Mouse (Mus musculus) heart, postnatal 0 days (tissue): ENCODE results near the gene Tfe3. TPM values are rescaled to one million over a fixed set of nuclear protein-coding genes. Genes with fewer than 3 reads are reported as not detected.
"Not testable (repeated sequence)": the region's sequence is repeated elsewhere in the genome, so short reads cannot be mapped to it uniquely, and the experiment has no call there.

Experiments used
- ATAC-seq: fragments of 200-750 bp; cut with Nextera tagmentation; 2 replicates; pipeline ENCODE4 v1.8.0; 2017; ENCODE audit warnings: low read depth, moderate number of reproducible peaks, moderate library complexity; ENCODE audit not compliant: insufficient read depth
- DNase-seq: peaks from one replicate; pipeline ENCODE4 v3.0.0-alpha.2; 2016; ENCODE audit warnings: low spot score
- H3K27ac ChIP-seq: fragments of 300-500 bp; sonication (generic); 2 replicates; pipeline ENCODE4 v1.5.1; 2014; ENCODE audit warnings: low read depth, mild to moderate bottlenecking
- H3K27me3 ChIP-seq: fragments of 300-500 bp; sonication (generic); 2 replicates; pipeline ENCODE4 v1.6.1; 2014; ENCODE audit warnings: low read length, mixed read lengths; ENCODE audit not compliant: control insufficient read depth, insufficient read depth
- H3K36me3 ChIP-seq: fragments of 300-500 bp; sonication (generic); replicated peaks from 2 replicates; pipeline ENCODE4 v1.6.1; 2014; ENCODE audit warnings: low read length, mixed read lengths; ENCODE audit not compliant: control insufficient read depth, insufficient read depth
- H3K4me1 ChIP-seq: fragments of 300-500 bp; sonication (generic); 2 replicates; pipeline ENCODE4 v1.6.1; 2014; ENCODE audit warnings: antibody characterized with exemption; ENCODE audit not compliant: control insufficient read depth, insufficient read depth
- H3K4me2 ChIP-seq: fragments of 300-500 bp; sonication (generic); 2 replicates; pipeline ENCODE4 v1.6.1; 2014; ENCODE audit warnings: low read depth, mild to moderate bottlenecking, low read length, moderate library complexity
- H3K4me3 ChIP-seq: fragments of 300-500 bp; sonication (generic); 2 replicates; pipeline ENCODE4 v1.5.1; 2014; ENCODE audit warnings: low read depth, low read length
- H3K9ac ChIP-seq: fragments of 300-500 bp; sonication (generic); replicated peaks from 2 replicates; pipeline ENCODE4 v1.6.1; 2014; ENCODE audit warnings: low read depth, low read length, mixed read lengths
- H3K9me3 ChIP-seq: fragments of 300-500 bp; sonication (generic); replicated peaks from 2 replicates; pipeline ENCODE4 v1.6.1; 2016; ENCODE audit warnings: low read length; ENCODE audit not compliant: control insufficient read depth
- CTCF ChIP-seq: IDR thresholded peaks from 2 replicates; pipeline ENCODE4 v1.5.1; 2016; ENCODE audit warnings: antibody characterized with exemption, control low read depth, low read depth
- EP300 ChIP-seq: IDR thresholded peaks from 2 replicates; pipeline ENCODE4 v1.6.1; 2016; ENCODE audit warnings: antibody characterized with exemption, low read depth
- WGBS: fragments of 180-500 bp; shearing (Covaris S2); extraction: QIAGEN DNeasy Blood & Tissue Kit; methylation state at CpG from one replicate; pipeline ENCODE4 v1.1.7; 2014; 5-methylcytosine and 5-hydroxymethylcytosine counted together
- polyA plus RNA-seq: library from polyadenylated mRNA; unstranded; fragments of >200 nt; fragmentation: Nextera tagmentation; extraction: Ambion mirVana; gene quantifications from 2 replicates; pipeline ENCODE4 v1.2.1, GENCODE M21; 2015
- total RNA-seq: library from RNA; depleted of rRNA; stranded (reverse); fragments of >200 nt; gene quantifications from 2 replicates; pipeline ENCODE4 v1.2.3, GENCODE M21; 2014; ENCODE audit warnings: low replicate concordance

Tfe3 gene
- total and polyA plus RNA-seq, 2 experiments from 2014 or later, result 8.4 to 11.5 TPM

GRCm38 (mm10) chrX:7743470-7743869, 18.9 kb upstream of the Tfe3 start:
- Histone ChIP-seq H3K27me3 (no peaks in the 10 kb centered on the region), H3K4me2 (no peak overlapping the region), H3K36me3 (no peaks in the 10 kb centered on the region), H3K27ac (no peak overlapping the region), H3K4me1 (no peaks in the 10 kb centered on the region), H3K9me3 (no peaks in the 10 kb centered on the region), H3K9ac (no peak overlapping the region), H3K4me3 (no peak overlapping the region)
- WGBS, result 49% methylated on average over 5 of the region's 5 CpGs
- ATAC-seq (no peak), DNase-seq (no peak)
- TF ChIP-seq EP300, result no peak
- no peak for TF ChIP-seq CTCF

- Histone ChIP-seq H3K4me2 (no peak overlapping the region), H3K27ac (no peak overlapping the region), H3K9ac (no peak overlapping the region), H3K4me1 (no peaks in the 10 kb centered on the region), H3K36me3 (no peaks in the 10 kb centered on the region), H3K9me3 (no peaks in the 10 kb centered on the region), H3K27me3 (no peaks in the 10 kb centered on the region), H3K4me3 (no peak overlapping the region)
- DNase-seq (no peak), ATAC-seq (no peak)
- no peak for TF ChIP-seq CTCF
- no peak for TF ChIP-seq EP300
- 45% methylated on average over 1 of the region's 1 CpGs for WGBS
Observed at GRCm38 (mm10) chrX:7744940-7745339, 17.4 kb upstream of the Tfe3 start.

- WGBS, result 79% methylated on average over 8 of the region's 8 CpGs
- no peak for TF ChIP-seq EP300
- no peak for TF ChIP-seq CTCF
- Histone ChIP-seq H3K9ac (no peak overlapping the region), H3K4me2 (no peak overlapping the region), H3K9me3 (no peaks in the 10 kb centered on the region), H3K27ac (no peak overlapping the region), H3K36me3 (no peaks in the 10 kb centered on the region), H3K4me1 (no peaks in the 10 kb centered on the region), H3K4me3 (no peak overlapping the region), H3K27me3 (no peaks in the 10 kb centered on the region)
- ATAC-seq, result no peak
- DNase-seq, result no peak
Observed at GRCm38 (mm10) chrX:7745429-7745828, 16.9 kb upstream of the Tfe3 start.

- Histone ChIP-seq H3K36me3 (no peaks in the 10 kb centered on the region), H3K4me1 (no peaks in the 10 kb centered on the region), H3K27ac (no peak within 1 kb of the TSS), H3K4me3 (peak within 1 kb of the TSS; percentile 68), H3K4me2 (peak within 1 kb of the TSS; percentile 79), H3K9me3 (no peaks in the 10 kb centered on the region), H3K27me3 (no peaks in the 10 kb centered on the region), H3K9ac (no peak within 1 kb of the TSS)
- no peak for TF ChIP-seq CTCF
- TF ChIP-seq EP300, result no peak
- DNase-seq, result peak; percentile 43
- peak; percentile 36; the same call in 1 of the 2 replicates for ATAC-seq
- WGBS, result 16% methylated on average over 52 of the region's 56 CpGs
Observed at GRCm38 (mm10) chrX:7750432-7751116, 11.8 kb upstream of the Tfe3 start, which contains the start of gene Ccdc120. Ccdc120 (minus strand) TSS chrX:7750905.

GRCm38 (mm10) chrX:7753627-7754026, 8.7 kb upstream of the Tfe3 start:
- ATAC-seq, H3K27ac ChIP-seq: not testable (repeated sequence)

GRCm38 (mm10) chrX:7762921-7763197, 499 bp downstream of the Tfe3 start:
- Histone ChIP-seq H3K9ac (peak overlapping the region; percentile 68), H3K4me2 (peak overlapping the region; percentile 65), H3K4me3 (peak overlapping the region; percentile 76), H3K9me3 (no peaks in the 10 kb centered on the region), H3K36me3 (peaks cover 6% of the 10 kb centered on the region; the same call in 1 of the 2 replicates), H3K4me1 (no peaks in the 10 kb centered on the region), H3K27me3 (no peaks in the 10 kb centered on the region), H3K27ac (peak overlapping the region; percentile 85)
- WGBS, result 13% methylated on average over 21 of the region's 21 CpGs
- DNase-seq, result no peak
- TF ChIP-seq CTCF (no peak), EP300 (no peak)
- ATAC-seq, result peak; percentile 2

More at GRCm38 (mm10) chrX:7753627-7754026, 8.7 kb upstream of the Tfe3 start:
- not testable (repeated sequence) for H3K4me2 ChIP-seq, H3K36me3 ChIP-seq, H3K27me3 ChIP-seq, H3K9ac ChIP-seq, DNase-seq, H3K4me1 ChIP-seq, H3K9me3 ChIP-seq, H3K4me3 ChIP-seq
- 14% methylated on average over 3 of the region's 3 CpGs for WGBS
- TF ChIP-seq CTCF, result peak; percentile 25
